Mouse (Mus musculus): ENCODE results near the gene Aqp3. TPM values are rescaled to one million over a fixed set of nuclear protein-coding genes. Genes with fewer than 3 reads are reported as not detected.
A peak's percentile ranks its signal among the peaks of the same experiment; 100 is the strongest.
"Not testable (repeated sequence)": the region's sequence is repeated elsewhere in the genome, so short reads cannot be mapped to it uniquely, and the experiment has no call there.

The Aqp3 gene
- polyA plus RNA-seq, 1 experiment: 3.0 TPM

- Histone ChIP-seq H3K4me1 (ENCODE audit: control insufficient read depth) (peaks cover 92% of the 10 kb centered on the region), H3K4me3 (replicated peaks) (no peak overlapping the region), H3K36me3 (ENCODE audit: control insufficient read depth) (peaks cover 49% of the 10 kb centered on the region), H3K27me3 (ENCODE audit: control insufficient read depth) (peaks cover 13% of the 10 kb centered on the region), H3K9me3 (ENCODE audit: control insufficient read depth, low read length) (no peaks in the 10 kb centered on the region)
- TF ChIP-seq TAL1 (IDR thresholded peaks at IDR 0.05; ENCODE audit: low read length): no peak
- TF ChIP-seq GATA1 (IDR thresholded peaks at IDR 0.05; ENCODE audit: low read length): no peak
Measured at GRCm38 (mm10) chr4:41092958-41093357, 5.0 kb downstream of the Aqp3 start.

- Histone ChIP-seq H3K4me3 (replicated peaks) (no peak overlapping the region), H3K4me1 (ENCODE audit: control insufficient read depth) (peaks cover 92% of the 10 kb centered on the region), H3K9me3 (ENCODE audit: control insufficient read depth, low read length) (no peaks in the 10 kb centered on the region), H3K27me3 (ENCODE audit: control insufficient read depth) (peaks cover 2% of the 10 kb centered on the region; the same call in 1 of the 2 replicates), H3K36me3 (ENCODE audit: control insufficient read depth) (peaks cover 49% of the 10 kb centered on the region)
- no peak for TF ChIP-seq TAL1 (IDR thresholded peaks at IDR 0.05; ENCODE audit: low read length)
- no peak for TF ChIP-seq GATA1 (IDR thresholded peaks at IDR 0.05; ENCODE audit: low read length)
Measured at GRCm38 (mm10) chr4:41091391-41091790, 6.6 kb downstream of the Aqp3 start.

- Histone ChIP-seq H3K4me1 (ENCODE audit: control insufficient read depth) (peaks cover 92% of the 10 kb centered on the region), H3K9me3 (ENCODE audit: control insufficient read depth, low read length) (peaks cover under 1% of the 10 kb centered on the region; the same call in 1 of the 2 replicates), H3K4me3 (replicated peaks) (peak overlapping the region; percentile 30), H3K27me3 (ENCODE audit: control insufficient read depth) (no peaks in the 10 kb centered on the region), H3K36me3 (ENCODE audit: control insufficient read depth) (peaks cover 36% of the 10 kb centered on the region)
- TF ChIP-seq TAL1 (IDR thresholded peaks at IDR 0.05; ENCODE audit: low read length): no peak
- TF ChIP-seq GATA1 (IDR thresholded peaks at IDR 0.05; ENCODE audit: low read length): no peak
Measured at GRCm38 (mm10) chr4:41089705-41090104, 8.3 kb downstream of the Aqp3 start.

GRCm38 (mm10) chr4:41089189-41089588 lies 8.8 kb downstream of the Aqp3 start:
- no peak for TF ChIP-seq TAL1 (IDR thresholded peaks at IDR 0.05; ENCODE audit: low read length)
- no peak for TF ChIP-seq GATA1 (IDR thresholded peaks at IDR 0.05; ENCODE audit: low read length)
- Histone ChIP-seq H3K27me3 (ENCODE audit: control insufficient read depth) (no peaks in the 10 kb centered on the region), H3K4me3 (replicated peaks) (peak overlapping the region; percentile 16), H3K36me3 (ENCODE audit: control insufficient read depth) (peaks cover 33% of the 10 kb centered on the region), H3K9me3 (ENCODE audit: control insufficient read depth, low read length) (peaks cover 3% of the 10 kb centered on the region; the same call in 1 of the 2 replicates), H3K4me1 (ENCODE audit: control insufficient read depth) (peaks cover 92% of the 10 kb centered on the region)

GRCm38 (mm10) chr4:41087459-41088298 lies 10.3 kb downstream of the Aqp3 start:
- Histone ChIP-seq H3K4me1 (ENCODE audit: control insufficient read depth) (peaks cover 95% of the 10 kb centered on the region), H3K27me3 (ENCODE audit: control insufficient read depth) (no peaks in the 10 kb centered on the region), H3K4me3 (replicated peaks) (peak overlapping the region; percentile 49), H3K9me3 (ENCODE audit: control insufficient read depth, low read length) (peaks cover 3% of the 10 kb centered on the region; the same call in 1 of the 2 replicates), H3K36me3 (ENCODE audit: control insufficient read depth) (peaks cover 19% of the 10 kb centered on the region)
- TF ChIP-seq GATA1 (IDR thresholded peaks at IDR 0.05; ENCODE audit: low read length): peak; percentile 91
- peak; percentile 96 for TF ChIP-seq TAL1 (IDR thresholded peaks at IDR 0.05; ENCODE audit: low read length)

- no peak for TF ChIP-seq TAL1 (IDR thresholded peaks at IDR 0.05; ENCODE audit: low read length)
- H3K9me3 ChIP-seq (ENCODE audit: control insufficient read depth, low read length): peaks cover 3% of the 10 kb centered on the region; the same call in 1 of the 2 replicates
- H3K27me3 ChIP-seq (ENCODE audit: control insufficient read depth): no peaks in the 10 kb centered on the region
- H3K36me3 ChIP-seq (ENCODE audit: control insufficient read depth): peaks cover 14% of the 10 kb centered on the region
- peaks cover 96% of the 10 kb centered on the region for H3K4me1 ChIP-seq (ENCODE audit: control insufficient read depth)
- peak overlapping the region; percentile 49 for H3K4me3 ChIP-seq (replicated peaks)
Measured at GRCm38 (mm10) chr4:41086947-41087346, 11.0 kb downstream of the Aqp3 start.

- Histone ChIP-seq H3K27me3 (ENCODE audit: control insufficient read depth) (no peaks in the 10 kb centered on the region), H3K36me3 (ENCODE audit: control insufficient read depth) (peaks cover 6% of the 10 kb centered on the region), H3K4me1 (ENCODE audit: control insufficient read depth) (peaks cover 85% of the 10 kb centered on the region), H3K4me3 (replicated peaks) (no peak overlapping the region), H3K9me3 (ENCODE audit: control insufficient read depth, low read length) (peaks cover 6% of the 10 kb centered on the region; the same call in 1 of the 2 replicates)
- TF ChIP-seq GATA1 (IDR thresholded peaks at IDR 0.05; ENCODE audit: low read length) (no peak), TAL1 (IDR thresholded peaks at IDR 0.05; ENCODE audit: low read length) (no peak)
Measured at GRCm38 (mm10) chr4:41084819-41085218, 13.2 kb downstream of the Aqp3 start.

- H3K4me1 ChIP-seq (ENCODE audit: control insufficient read depth): peaks cover 77% of the 10 kb centered on the region
- not testable (repeated sequence) for H3K27me3 ChIP-seq (ENCODE audit: control insufficient read depth); H3K4me3 ChIP-seq (replicated peaks)
Measured at GRCm38 (mm10) chr4:41082803-41083202, 15.2 kb downstream of the Aqp3 start.

GRCm38 (mm10) chr4:41081733-41082132 lies 16.2 kb downstream of the Aqp3 start:
- Histone ChIP-seq H3K4me3 (replicated peaks) (no peak overlapping the region), H3K4me1 (ENCODE audit: control insufficient read depth) (peaks cover 66% of the 10 kb centered on the region)

More at GRCm38 (mm10) chr4:41082803-41083202, 15.2 kb downstream of the Aqp3 start:
- H3K36me3 ChIP-seq (ENCODE audit: control insufficient read depth); H3K9me3 ChIP-seq (ENCODE audit: control insufficient read depth, low read length): not testable (repeated sequence)

More at GRCm38 (mm10) chr4:41081733-41082132, 16.2 kb downstream of the Aqp3 start:
- TF ChIP-seq GATA1 (IDR thresholded peaks at IDR 0.05; ENCODE audit: low read length) (0 out of 2 replicates have a peak, but pooled peaks have one; percentile 10), TAL1 (IDR thresholded peaks at IDR 0.05; ENCODE audit: low read length) (no peak)
- peaks cover 7% of the 10 kb centered on the region for H3K27me3 ChIP-seq (ENCODE audit: control insufficient read depth)
- peaks cover 6% of the 10 kb centered on the region; the same call in 1 of the 2 replicates for H3K9me3 ChIP-seq (ENCODE audit: control insufficient read depth, low read length)
- peaks cover 6% of the 10 kb centered on the region for H3K36me3 ChIP-seq (ENCODE audit: control insufficient read depth)
